Mouse (Mus musculus) midbrain, postnatal 0 days (tissue): ENCODE results near the gene Tecta. TPM values are rescaled to one million over a fixed set of nuclear protein-coding genes. Genes with fewer than 3 reads are reported as not detected.

Experiments
- ATAC-seq: fragments of 200-750 bp; cut with Nextera tagmentation; 2 replicates; pipeline ENCODE4 v1.8.0; 2017; ENCODE audit warnings: moderate number of reproducible peaks, mild to moderate bottlenecking, moderate TSS enrichment, moderate library complexity; ENCODE audit not compliant: low FRiP score
- DNase-seq: peaks from one replicate; pipeline ENCODE4 v3.0.0-alpha.2; 2015; ENCODE audit warnings: low spot score
- H3K27ac ChIP-seq: fragments of 300-500 bp; sonication (generic); 2 replicates; pipeline ENCODE4 v1.5.1; 2014; ENCODE audit warnings: low read depth, mild to moderate bottlenecking, low read length, mixed read lengths
- H3K27me3 ChIP-seq: fragments of 300-500 bp; sonication (generic); 2 replicates; pipeline ENCODE4 v1.6.1; 2014; ENCODE audit warnings: low read length, control low read depth, mixed read lengths; ENCODE audit not compliant: insufficient read depth
- H3K36me3 ChIP-seq: fragments of 300-500 bp; sonication (generic); 2 replicates; pipeline ENCODE4 v1.6.1; 2014; ENCODE audit warnings: low read length, control low read depth, mixed read lengths; ENCODE audit not compliant: insufficient read depth
- H3K4me1 ChIP-seq: fragments of 300-500 bp; sonication (generic); 2 replicates; pipeline ENCODE4 v1.6.1; 2014; ENCODE audit warnings: mild to moderate bottlenecking, control low read depth, antibody characterized with exemption, low read length, mixed read lengths; ENCODE audit not compliant: insufficient read depth
- H3K4me2 ChIP-seq: fragments of 300-500 bp; sonication (generic); 2 replicates; pipeline ENCODE4 v1.6.1; 2014; ENCODE audit warnings: low read depth, mild to moderate bottlenecking, low read length, mixed read lengths; ENCODE audit not compliant: poor library complexity, severe bottlenecking
- H3K4me3 ChIP-seq: fragments of 300-500 bp; sonication (generic); 2 replicates; pipeline ENCODE4 v1.5.1; 2014; ENCODE audit warnings: low read depth, mild to moderate bottlenecking, low read length, moderate library complexity
- H3K9ac ChIP-seq: fragments of 300-500 bp; sonication (generic); replicated peaks from 2 replicates; pipeline ENCODE4 v1.6.1; 2014; ENCODE audit warnings: mild to moderate bottlenecking, low read length, moderate library complexity, mixed read lengths; ENCODE audit not compliant: poor library complexity, severe bottlenecking
- H3K9me3 ChIP-seq: fragments of 300-500 bp; sonication (generic); 2 replicates; pipeline ENCODE4 v1.6.1; 2016; ENCODE audit warnings: low read length, control low read depth
- CTCF ChIP-seq: IDR thresholded peaks from 2 replicates; pipeline ENCODE4 v1.5.1; 2016; ENCODE audit warnings: antibody characterized with exemption, mild to moderate bottlenecking
- WGBS: fragments of 180-500 bp; shearing (Covaris S2); extraction: QIAGEN DNeasy Blood & Tissue Kit; methylation state at CpG from one replicate; pipeline ENCODE4 v1.1.7; 2014; 5-methylcytosine and 5-hydroxymethylcytosine counted together
- polyA plus RNA-seq: library from polyadenylated mRNA; unstranded; fragments of >200 nt; fragmentation: Nextera tagmentation; extraction: Ambion mirVana; gene quantifications from 2 replicates; pipeline ENCODE4 v1.2.1, GENCODE M21; 2015
- total RNA-seq: library from RNA; depleted of rRNA; stranded (reverse); fragments of >200 nt; gene quantifications from 2 replicates; pipeline ENCODE4 v1.2.3, GENCODE M21; 2014

The Tecta gene
- total and polyA plus RNA-seq, 2 experiments from 2014 or later, result 0.33 to 0.84 TPM

DNA sequence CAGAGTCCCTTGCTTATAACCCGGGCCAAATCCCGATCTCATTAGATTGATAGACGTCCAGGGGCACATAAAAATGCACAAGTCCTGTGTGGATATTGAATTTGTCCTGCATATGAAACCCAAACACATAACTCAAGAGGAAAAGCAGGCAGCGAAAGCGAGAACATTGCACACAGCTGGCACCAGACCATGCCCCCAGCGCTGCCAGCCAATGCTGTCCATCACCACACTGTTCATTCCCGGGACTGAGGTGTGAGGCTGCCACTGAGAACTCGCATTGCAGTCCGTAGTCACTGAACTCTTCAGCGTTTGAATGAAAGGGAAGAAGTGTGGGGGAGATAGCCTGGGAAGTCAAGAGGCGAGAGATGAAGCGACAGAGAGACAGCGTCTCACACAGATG is 14.1 kb downstream of the Tecta start:
- Histone ChIP-seq H3K9ac (no peak overlapping the region), H3K27me3 (no peaks in the 10 kb centered on the region), H3K36me3 (no peaks in the 10 kb centered on the region), H3K4me1 (no peaks in the 10 kb centered on the region), H3K27ac (no peak overlapping the region), H3K4me3 (no peak overlapping the region), H3K9me3 (no peaks in the 10 kb centered on the region), H3K4me2 (no peak overlapping the region)
- peak; percentile 21 for DNase-seq
- no peak for TF ChIP-seq CTCF
- 78% methylated on average over 13 of the region's 13 CpGs for WGBS
- ATAC-seq, result no peak

DNA sequence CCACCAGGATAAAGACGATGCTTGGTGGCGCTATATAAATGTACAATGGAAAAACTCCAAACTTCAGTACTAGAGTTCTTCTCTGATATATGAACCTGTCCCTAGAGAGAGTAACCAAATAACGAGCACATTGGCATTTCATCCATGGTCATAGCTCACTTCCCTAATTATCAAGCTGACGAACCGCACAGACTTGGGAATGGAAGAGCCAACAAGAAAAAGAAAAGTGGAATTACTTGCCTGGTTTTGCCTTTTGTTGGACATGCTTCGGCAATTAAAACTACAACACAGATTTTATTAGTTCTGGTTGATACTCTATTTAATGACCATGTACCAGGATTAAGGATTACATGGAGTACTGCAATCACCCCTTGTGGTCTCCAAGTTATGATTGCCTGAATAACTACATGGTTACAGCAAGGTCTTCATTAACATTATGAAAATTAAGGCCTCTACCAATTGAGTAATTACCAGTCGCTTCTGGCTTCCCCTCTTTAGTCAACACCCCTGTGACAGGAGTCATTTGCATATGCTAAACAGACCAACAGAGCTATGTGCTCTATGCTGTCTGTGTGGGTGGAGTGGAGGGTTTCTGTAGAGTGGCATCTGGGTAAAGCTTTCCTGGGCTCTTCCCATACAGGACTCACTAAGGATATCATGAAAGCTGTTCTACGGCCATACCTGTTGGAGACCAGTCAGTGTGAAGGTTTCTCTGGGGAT is 16.9 kb downstream of the Tecta start:
- H3K27ac ChIP-seq, result peak overlapping the region; percentile 43
- no peak for TF ChIP-seq CTCF

DNA sequence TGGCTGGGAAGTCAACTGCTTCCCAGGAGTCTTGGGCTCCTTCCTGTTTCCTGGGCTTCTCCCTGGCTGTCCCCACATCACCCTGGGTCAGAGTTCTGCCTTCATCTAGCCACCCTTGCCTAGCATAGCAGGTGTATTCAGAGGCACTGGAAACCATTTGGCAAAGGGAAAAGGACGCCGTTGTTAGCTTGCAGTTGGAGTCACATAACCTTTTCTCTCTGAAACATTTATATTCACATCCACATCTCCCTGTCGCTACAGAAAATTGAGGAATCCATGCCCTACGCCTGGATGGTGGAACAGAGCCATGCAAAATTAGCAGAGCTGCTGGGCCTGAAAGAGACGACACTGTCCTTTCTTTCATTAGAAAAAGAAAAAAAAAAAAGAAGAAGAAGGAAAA is 17.7 kb downstream of the Tecta start:
- H3K4me2 ChIP-seq, result no peak overlapping the region
- WGBS, result 34% methylated on average over 5 of the region's 5 CpGs
- H3K9me3 ChIP-seq, result peaks cover 3% of the 10 kb centered on the region; the same call in 1 of the 2 replicates
- H3K9ac ChIP-seq, result no peak overlapping the region
- H3K27ac ChIP-seq, result peak overlapping the region; percentile 55
- no peak for TF ChIP-seq CTCF
- H3K36me3 ChIP-seq, result no peaks in the 10 kb centered on the region
- no peaks in the 10 kb centered on the region for H3K27me3 ChIP-seq
- no peaks in the 10 kb centered on the region for H3K4me1 ChIP-seq
- DNase-seq (peak; percentile 69), ATAC-seq (peak; percentile 38; the same call in 1 of the 2 replicates)
- no peak overlapping the region for H3K4me3 ChIP-seq

More for the DNA sequence above, 16.9 kb downstream of the Tecta start:
- no peak for ATAC-seq
- Histone ChIP-seq H3K4me3 (no peak overlapping the region), H3K27me3 (no peaks in the 10 kb centered on the region), H3K4me1 (no peaks in the 10 kb centered on the region), H3K9me3 (peaks cover 3% of the 10 kb centered on the region; the same call in 1 of the 2 replicates), H3K4me2 (no peak overlapping the region), H3K36me3 (no peaks in the 10 kb centered on the region), H3K9ac (no peak overlapping the region)
- 58% methylated on average over 8 of the region's 8 CpGs for WGBS
- DNase-seq, result no peak

DNA sequence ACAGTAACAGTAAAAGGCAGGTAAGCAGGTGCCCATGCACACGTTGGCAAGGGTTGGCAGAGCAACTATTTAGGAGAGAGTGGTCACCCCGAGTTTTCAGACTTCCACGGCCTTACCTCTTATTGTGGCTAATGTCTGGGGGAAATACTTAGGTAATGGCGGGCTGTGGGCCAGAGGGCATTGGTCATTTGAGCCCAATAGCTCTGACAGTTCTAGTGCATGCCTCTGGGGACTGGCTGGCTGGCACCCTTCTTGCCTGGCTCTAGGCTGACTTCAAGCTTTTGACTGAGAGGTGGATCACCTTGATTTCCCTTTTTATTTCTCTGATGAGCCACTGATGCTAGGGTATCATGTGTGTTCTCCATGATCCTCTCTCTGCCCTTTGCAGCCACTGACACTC is 21.7 kb downstream of the Tecta start:
- H3K27ac ChIP-seq, result no peak overlapping the region
- no peak overlapping the region for H3K9ac ChIP-seq
- H3K36me3 ChIP-seq, result no peaks in the 10 kb centered on the region
- DNase-seq (no peak), ATAC-seq (no peak)
- no peaks in the 10 kb centered on the region for H3K27me3 ChIP-seq
- H3K4me2 ChIP-seq, result no peak overlapping the region
- no peak for TF ChIP-seq CTCF
- H3K4me3 ChIP-seq, result no peak overlapping the region
- no peaks in the 10 kb centered on the region for H3K4me1 ChIP-seq
- peaks cover 3% of the 10 kb centered on the region; the same call in 1 of the 2 replicates for H3K9me3 ChIP-seq
- 95% methylated on average over 4 of the region's 4 CpGs for WGBS

DNA sequence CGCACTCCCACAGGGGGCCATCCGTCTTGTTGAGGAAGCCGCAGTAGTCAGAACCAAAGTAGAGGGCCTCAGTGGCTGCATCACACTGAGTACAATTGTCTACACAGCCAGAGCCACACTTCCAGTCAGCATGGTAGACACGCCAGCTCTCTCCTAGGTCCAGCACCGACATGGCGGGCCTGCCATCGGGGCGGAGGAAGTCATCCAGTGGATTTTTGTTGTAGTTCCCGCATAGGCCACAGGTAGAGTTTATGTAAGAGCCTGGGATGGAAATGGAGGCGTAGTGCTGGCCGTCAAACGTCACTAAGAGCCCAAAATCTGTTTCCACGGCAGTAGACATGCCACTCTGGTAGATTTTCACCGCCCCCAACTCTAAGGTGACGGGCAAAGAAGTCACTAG is 22.1 kb downstream of the Tecta start:
- Histone ChIP-seq H3K27me3 (no peaks in the 10 kb centered on the region), H3K9ac (no peak overlapping the region), H3K36me3 (no peaks in the 10 kb centered on the region), H3K4me1 (no peaks in the 10 kb centered on the region), H3K27ac (no peak overlapping the region), H3K4me3 (no peak overlapping the region), H3K4me2 (no peak overlapping the region), H3K9me3 (peaks cover 3% of the 10 kb centered on the region; the same call in 1 of the 2 replicates)
- TF ChIP-seq CTCF, result no peak
- WGBS, result 95% methylated on average over 15 of the region's 15 CpGs
- no peak for DNase-seq
- ATAC-seq, result no peak

DNA sequence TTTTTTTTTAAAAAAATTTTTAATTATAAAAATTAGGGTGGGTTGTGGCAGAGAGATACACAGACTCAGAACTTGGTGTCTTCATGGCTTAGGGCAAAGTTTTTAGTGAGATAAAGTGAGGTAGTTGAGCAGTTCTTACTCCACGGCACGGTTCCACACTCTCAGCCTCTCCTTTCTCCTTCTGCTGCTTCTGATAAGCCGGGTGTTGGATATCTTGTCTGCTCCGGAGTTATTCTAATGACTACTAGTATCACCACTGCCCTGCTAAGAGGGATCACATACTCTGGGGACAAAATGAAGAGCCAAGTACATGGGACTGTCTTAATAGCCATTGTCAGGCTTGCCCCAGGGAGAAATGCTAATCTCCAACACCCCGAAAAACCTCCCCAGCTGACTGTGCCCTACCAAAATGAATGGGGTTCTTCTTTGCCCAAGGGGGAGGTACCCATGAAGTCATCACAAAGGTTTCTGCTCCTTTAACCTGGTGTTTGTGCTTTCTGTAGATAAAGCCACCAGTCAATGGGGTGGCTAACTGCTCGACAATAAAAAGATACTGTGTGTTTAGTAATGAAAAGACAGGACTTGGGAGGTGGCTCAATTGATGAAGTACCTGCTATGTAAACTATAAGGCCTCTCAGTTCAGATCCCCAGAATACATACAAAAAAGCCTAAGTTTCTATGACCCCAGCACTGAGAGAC is 27.9 kb downstream of the Tecta start:
- ATAC-seq, result no peak
- no peak overlapping the region for H3K27ac ChIP-seq
- no peaks in the 10 kb centered on the region for H3K9me3 ChIP-seq
- no peak overlapping the region for H3K4me2 ChIP-seq
- H3K27me3 ChIP-seq, result no peaks in the 10 kb centered on the region
- no peak overlapping the region for H3K9ac ChIP-seq
- H3K4me3 ChIP-seq, result no peak overlapping the region
- H3K4me1 ChIP-seq, result no peaks in the 10 kb centered on the region
- H3K36me3 ChIP-seq, result no peaks in the 10 kb centered on the region
- DNase-seq, result no peak
- WGBS, result 77% methylated on average over 6 of the region's 6 CpGs
- TF ChIP-seq CTCF, result no peak
